In the genomic region with DNA sequence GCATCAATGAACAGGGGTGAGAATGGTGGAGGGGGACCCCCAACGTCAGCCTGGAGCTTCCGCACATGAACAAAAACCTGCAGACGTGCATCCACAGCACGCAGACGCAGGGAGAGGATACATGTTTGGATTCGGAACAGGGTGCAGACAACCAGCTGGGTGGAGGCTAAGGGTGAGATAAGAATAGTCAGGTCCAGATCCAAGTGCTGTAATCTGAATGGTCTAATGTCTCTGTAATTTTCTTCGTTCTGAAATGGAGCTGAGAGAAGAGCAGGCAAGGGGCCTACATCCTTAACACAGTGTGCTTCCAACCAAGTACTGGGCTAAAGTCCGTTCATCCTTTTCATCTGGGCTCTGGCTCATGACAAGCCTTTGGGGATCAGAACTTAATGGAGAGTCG, we compare ENCODE assay signal across 1 mouse cellular context.
TF ChIP-seq lines count a peak whose summit lies in the region.

No protein-coding gene starts in this region.

TF ChIP-seq in myocyte, 11 proteins besides CTCF, POLR2A, EP300 and RAD21:
- TF ChIP-seq TCF12 (IDR thresholded peaks at IDR 0.05; ENCODE audit: insufficient read depth, poor library complexity, severe bottlenecking), result no peak
- no peak for TF ChIP-seq E2F4 (IDR thresholded peaks at IDR 0.05; ENCODE audit: insufficient read depth)
- TF ChIP-seq MYOG (IDR thresholded peaks at IDR 0.05; ENCODE audit: control insufficient read depth in 1 of 3, insufficient read depth in 1 of 3, insufficient read length in 2 of 3, low read depth in 2 of 3), result no peak
- TF ChIP-seq MAX (IDR thresholded peaks at IDR 0.05; ENCODE audit: low read depth), result no peak
- no peak for TF ChIP-seq CEBPB (IDR thresholded peaks at IDR 0.05; ENCODE audit: insufficient read depth, poor library complexity, severe bottlenecking)
- no peak for TF ChIP-seq TCF3 (IDR thresholded peaks at IDR 0.05; ENCODE audit: insufficient read length, low read depth)
- TF ChIP-seq SRF (IDR thresholded peaks at IDR 0.05; ENCODE audit: control insufficient read depth, insufficient read length, low read depth), result no peak
- no peak for TF ChIP-seq USF1 (IDR thresholded peaks at IDR 0.05; ENCODE audit: low read depth)
- TF ChIP-seq MYOD1 (IDR thresholded peaks at IDR 0.05; ENCODE audit: control insufficient read depth in 1 of 3, insufficient read length in 2 of 3, low read depth in 2 of 3), result no peak
- no peak for TF ChIP-seq POLR2AphosphoS2 (IDR thresholded peaks at IDR 0.05; ENCODE audit: insufficient read length, low read depth)
- TF ChIP-seq REST (IDR thresholded peaks at IDR 0.05; ENCODE audit: insufficient read depth, insufficient read length), result no peak
